Mouse (Mus musculus): ENCODE data around the gene Gm4969. TPM values are rescaled to one million over a fixed set of nuclear protein-coding genes. Genes with fewer than 3 reads are reported as not detected.

Gene Gm4969
- polyA plus RNA-seq, 1 experiment: 0.46 TPM

- Histone ChIP-seq H3K36me3 (ENCODE audit: control insufficient read depth, insufficient read depth, low read length, poor library complexity, severe bottlenecking) (no peaks in the 10 kb centered on the region), H3K4me3 (ENCODE audit: low read depth, low read length) (no peak overlapping the region), H3K4me1 (ENCODE audit: control insufficient read depth, insufficient read depth, low read length) (no peaks in the 10 kb centered on the region)
These were observed 915 bp upstream of the Gm4969 start for GRCm38 (mm10) chr7:19119083-19119482.

GRCm38 (mm10) chr7:19109565-19109964 lies 8.6 kb downstream of the Gm4969 start:
- TF ChIP-seq EP300 (IDR thresholded peaks at IDR 0.05; ENCODE audit: insufficient read depth, low read depth, low read length) (no peak), CTCF (IDR thresholded peaks at IDR 0.05; ENCODE audit: low read depth, low read length) (no peak), POLR2A (IDR thresholded peaks at IDR 0.05; ENCODE audit: insufficient read depth, low read length) (no peak)
- no peak overlapping the region for H3K27ac ChIP-seq (ENCODE audit: insufficient read depth, low read length)
- H3K27me3 ChIP-seq (ENCODE audit: control insufficient read depth, insufficient read depth, low read length, poor library complexity, severe bottlenecking): no peaks in the 10 kb centered on the region
- no peaks in the 10 kb centered on the region for H3K36me3 ChIP-seq (ENCODE audit: control insufficient read depth, insufficient read depth, low read length, poor library complexity, severe bottlenecking)
- H3K4me1 ChIP-seq (ENCODE audit: control insufficient read depth, insufficient read depth, low read length): no peaks in the 10 kb centered on the region
- H3K4me3 ChIP-seq (ENCODE audit: low read depth, low read length): no peak overlapping the region
- H3K9me3 ChIP-seq (replicated peaks; ENCODE audit: control insufficient read depth, insufficient read depth, low read length, poor library complexity, severe bottlenecking): no peaks in the 10 kb centered on the region
- H3K9ac ChIP-seq (ENCODE audit: low read depth, poor library complexity, severe bottlenecking): no peak overlapping the region

More at GRCm38 (mm10) chr7:19119083-19119482, 915 bp upstream of the Gm4969 start:
- no peak for TF ChIP-seq POLR2A (IDR thresholded peaks at IDR 0.05; ENCODE audit: insufficient read depth, low read length)
- TF ChIP-seq CTCF (IDR thresholded peaks at IDR 0.05; ENCODE audit: low read depth, low read length): no peak
- no peak for TF ChIP-seq EP300 (IDR thresholded peaks at IDR 0.05; ENCODE audit: insufficient read depth, low read depth, low read length)
- H3K27me3 ChIP-seq (ENCODE audit: control insufficient read depth, insufficient read depth, low read length, poor library complexity, severe bottlenecking): peaks cover 6% of the 10 kb centered on the region
- peaks cover 7% of the 10 kb centered on the region for H3K9me3 ChIP-seq (replicated peaks; ENCODE audit: control insufficient read depth, insufficient read depth, low read length, poor library complexity, severe bottlenecking)
- H3K9ac ChIP-seq (ENCODE audit: low read depth, poor library complexity, severe bottlenecking): no peak overlapping the region
- H3K27ac ChIP-seq (ENCODE audit: insufficient read depth, low read length): no peak overlapping the region

DNA sequence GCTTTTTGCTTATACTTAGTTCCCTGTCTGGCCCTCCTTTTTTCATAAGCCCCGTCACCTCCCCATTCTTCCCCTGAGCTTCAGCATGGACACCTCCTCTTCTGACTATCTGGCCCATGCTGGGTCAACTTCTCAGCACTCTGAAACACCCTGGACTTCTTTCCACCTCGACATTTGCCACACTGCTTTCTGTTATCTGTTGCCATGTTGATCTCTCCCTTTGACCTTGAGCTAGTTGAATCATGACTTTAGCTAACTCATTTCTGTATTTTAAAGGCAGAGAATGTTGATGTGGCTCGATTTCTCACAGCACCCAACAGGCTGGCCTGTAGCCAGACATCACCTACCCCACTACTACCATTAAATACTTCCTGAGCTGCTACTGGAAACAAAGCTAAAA lies 10.7 kb downstream of the Gm4969 start:
- TF ChIP-seq POLR2A (IDR thresholded peaks at IDR 0.05; ENCODE audit: insufficient read depth, low read length): no peak
- no peak for TF ChIP-seq EP300 (IDR thresholded peaks at IDR 0.05; ENCODE audit: insufficient read depth, low read depth, low read length)
- TF ChIP-seq CTCF (IDR thresholded peaks at IDR 0.05; ENCODE audit: low read depth, low read length): no peak
- no peaks in the 10 kb centered on the region for H3K36me3 ChIP-seq (ENCODE audit: control insufficient read depth, insufficient read depth, low read length, poor library complexity, severe bottlenecking)

GRCm38 (mm10) chr7:19104486-19104885 lies 13.7 kb downstream of the Gm4969 start:
- no peaks in the 10 kb centered on the region for H3K9me3 ChIP-seq (replicated peaks; ENCODE audit: control insufficient read depth, insufficient read depth, low read length, poor library complexity, severe bottlenecking)
- TF ChIP-seq CTCF (IDR thresholded peaks at IDR 0.05; ENCODE audit: low read depth, low read length): no peak
- TF ChIP-seq EP300 (IDR thresholded peaks at IDR 0.05; ENCODE audit: insufficient read depth, low read depth, low read length): no peak
- no peak for TF ChIP-seq POLR2A (IDR thresholded peaks at IDR 0.05; ENCODE audit: insufficient read depth, low read length)
- no peaks in the 10 kb centered on the region for H3K27me3 ChIP-seq (ENCODE audit: control insufficient read depth, insufficient read depth, low read length, poor library complexity, severe bottlenecking)
- no peak overlapping the region for H3K9ac ChIP-seq (ENCODE audit: low read depth, poor library complexity, severe bottlenecking)
- H3K4me1 ChIP-seq (ENCODE audit: control insufficient read depth, insufficient read depth, low read length): no peaks in the 10 kb centered on the region
- H3K27ac ChIP-seq (ENCODE audit: insufficient read depth, low read length): no peak overlapping the region
- H3K36me3 ChIP-seq (ENCODE audit: control insufficient read depth, insufficient read depth, low read length, poor library complexity, severe bottlenecking): no peaks in the 10 kb centered on the region
- no peak overlapping the region for H3K4me3 ChIP-seq (ENCODE audit: low read depth, low read length)

More for the DNA sequence above, 10.7 kb downstream of the Gm4969 start:
- H3K4me3 ChIP-seq (ENCODE audit: low read depth, low read length): no peak overlapping the region
- no peak overlapping the region for H3K27ac ChIP-seq (ENCODE audit: insufficient read depth, low read length)
- no peaks in the 10 kb centered on the region for H3K9me3 ChIP-seq (replicated peaks; ENCODE audit: control insufficient read depth, insufficient read depth, low read length, poor library complexity, severe bottlenecking)
- H3K27me3 ChIP-seq (ENCODE audit: control insufficient read depth, insufficient read depth, low read length, poor library complexity, severe bottlenecking): no peaks in the 10 kb centered on the region
- H3K9ac ChIP-seq (ENCODE audit: low read depth, poor library complexity, severe bottlenecking): no peak overlapping the region
- H3K4me1 ChIP-seq (ENCODE audit: control insufficient read depth, insufficient read depth, low read length): no peaks in the 10 kb centered on the region

DNA sequence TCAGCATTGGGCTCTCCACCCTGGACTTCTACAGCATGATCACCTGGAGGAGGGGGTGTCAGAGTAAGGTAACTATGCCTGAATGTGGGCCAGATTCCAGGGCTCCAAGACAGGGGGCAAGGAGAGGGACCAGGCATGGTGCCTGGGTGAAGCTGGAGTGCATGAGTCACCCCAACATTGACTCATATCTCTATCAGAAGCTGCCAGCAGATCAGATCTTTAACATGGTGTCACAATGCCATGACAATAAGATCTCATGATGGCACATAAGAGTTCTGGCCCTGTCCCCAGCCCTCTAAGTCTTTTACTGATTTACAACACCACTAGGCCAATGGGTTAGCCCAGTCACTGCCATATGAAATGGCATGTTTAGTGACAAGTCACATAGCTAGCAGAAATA lies 14.4 kb downstream of the Gm4969 start:
- Histone ChIP-seq H3K9ac (ENCODE audit: low read depth, poor library complexity, severe bottlenecking) (no peak overlapping the region), H3K9me3 (replicated peaks; ENCODE audit: control insufficient read depth, insufficient read depth, low read length, poor library complexity, severe bottlenecking) (no peaks in the 10 kb centered on the region), H3K4me1 (ENCODE audit: control insufficient read depth, insufficient read depth, low read length) (no peaks in the 10 kb centered on the region), H3K36me3 (ENCODE audit: control insufficient read depth, insufficient read depth, low read length, poor library complexity, severe bottlenecking) (no peaks in the 10 kb centered on the region), H3K4me3 (ENCODE audit: low read depth, low read length) (no peak overlapping the region), H3K27ac (ENCODE audit: insufficient read depth, low read length) (no peak overlapping the region), H3K27me3 (ENCODE audit: control insufficient read depth, insufficient read depth, low read length, poor library complexity, severe bottlenecking) (no peaks in the 10 kb centered on the region)
- TF ChIP-seq CTCF (IDR thresholded peaks at IDR 0.05; ENCODE audit: low read depth, low read length): no peak
- no peak for TF ChIP-seq POLR2A (IDR thresholded peaks at IDR 0.05; ENCODE audit: insufficient read depth, low read length)
- no peak for TF ChIP-seq EP300 (IDR thresholded peaks at IDR 0.05; ENCODE audit: insufficient read depth, low read depth, low read length)

GRCm38 (mm10) chr7:19100290-19100689 lies 17.9 kb downstream of the Gm4969 start:
- Histone ChIP-seq H3K27me3 (ENCODE audit: control insufficient read depth, insufficient read depth, low read length, poor library complexity, severe bottlenecking) (no peaks in the 10 kb centered on the region), H3K9ac (ENCODE audit: low read depth, poor library complexity, severe bottlenecking) (no peak overlapping the region), H3K4me3 (ENCODE audit: low read depth, low read length) (no peak overlapping the region), H3K4me1 (ENCODE audit: control insufficient read depth, insufficient read depth, low read length) (no peaks in the 10 kb centered on the region), H3K27ac (ENCODE audit: insufficient read depth, low read length) (no peak overlapping the region), H3K36me3 (ENCODE audit: control insufficient read depth, insufficient read depth, low read length, poor library complexity, severe bottlenecking) (no peaks in the 10 kb centered on the region), H3K9me3 (replicated peaks; ENCODE audit: control insufficient read depth, insufficient read depth, low read length, poor library complexity, severe bottlenecking) (no peaks in the 10 kb centered on the region)
- TF ChIP-seq CTCF (IDR thresholded peaks at IDR 0.05; ENCODE audit: low read depth, low read length) (no peak), EP300 (IDR thresholded peaks at IDR 0.05; ENCODE audit: insufficient read depth, low read depth, low read length) (no peak)

Data from ES-Bruce4 (cell line).